Mouse (Mus musculus): ENCODE measurements around the gene Fkbp6. TPM values are rescaled to one million over a fixed set of nuclear protein-coding genes. Genes with fewer than 3 reads are reported as not detected.
A peak's percentile ranks its signal among the peaks of the same experiment; 100 is the strongest.
"Not testable (repeated sequence)": the region's sequence is repeated elsewhere in the genome, so short reads cannot be mapped to it uniquely, and the experiment has no call there.

The Fkbp6 gene
- polyA plus RNA-seq, 1 experiment from 2014 or later, result not detected

DNA sequence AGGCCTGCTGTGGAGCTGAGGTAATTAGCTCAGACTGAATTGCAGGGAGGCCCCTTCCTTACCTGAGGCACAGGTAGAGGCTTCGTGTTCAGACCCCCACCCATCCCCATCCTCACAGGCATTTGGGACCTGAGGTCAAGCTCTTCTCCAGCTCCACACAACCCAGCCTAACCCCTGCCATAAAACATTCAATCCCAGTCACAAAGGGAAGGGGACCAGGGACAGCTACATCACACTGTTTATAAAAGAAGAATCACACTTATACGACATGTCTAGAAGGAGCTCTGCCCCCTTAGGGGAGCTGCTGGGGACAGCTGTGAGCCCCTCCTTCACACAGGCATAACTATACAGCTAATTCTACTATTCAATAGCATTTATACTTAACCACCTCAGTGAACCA is 26.5 kb upstream of the Fkbp6 start:
- Histone ChIP-seq H3K36me3 (ENCODE audit: control insufficient read depth, insufficient read depth, low read length) (peaks cover 30% of the 10 kb centered on the region), H3K27me3 (ENCODE audit: control insufficient read depth, insufficient read depth, low read length) (no peaks in the 10 kb centered on the region), H3K27ac (ENCODE audit: low read depth, low read length) (no peak overlapping the region), H3K4me3 (ENCODE audit: low read depth, low read length) (no peak overlapping the region), H3K4me1 (ENCODE audit: control insufficient read depth, insufficient read depth, low read length) (no peaks in the 10 kb centered on the region), H3K9ac (ENCODE audit: low read length) (no peak overlapping the region), H3K4me2 (ENCODE audit: low read depth) (no peak overlapping the region), H3K9me3 (ENCODE audit: control insufficient read depth, low read length) (no peaks in the 10 kb centered on the region)
- WGBS, result 66% methylated on average over 2 of the region's 2 CpGs
- no peak for ATAC-seq (ENCODE audit: insufficient read depth, low FRiP score, low TSS enrichment)
- DNase-seq (ENCODE audit: low spot score), result no peak

- no peaks in the 10 kb centered on the region for H3K27me3 ChIP-seq (ENCODE audit: control insufficient read depth, insufficient read depth, low read length)
- H3K4me3 ChIP-seq (ENCODE audit: low read depth, low read length), result no peak overlapping the region
- no peak overlapping the region for H3K4me2 ChIP-seq (ENCODE audit: low read depth)
- ATAC-seq (ENCODE audit: insufficient read depth, low FRiP score, low TSS enrichment) (no peak), DNase-seq (ENCODE audit: low spot score) (no peak)
- no peak overlapping the region for H3K9ac ChIP-seq (ENCODE audit: low read length)
- WGBS, result 91% methylated on average over 8 of the region's 8 CpGs
- H3K36me3 ChIP-seq (ENCODE audit: control insufficient read depth, insufficient read depth, low read length), result peaks cover 23% of the 10 kb centered on the region
- no peaks in the 10 kb centered on the region for H3K9me3 ChIP-seq (ENCODE audit: control insufficient read depth, low read length)
- no peak overlapping the region for H3K27ac ChIP-seq (ENCODE audit: low read depth, low read length)
- peaks cover 4% of the 10 kb centered on the region; the same call in 1 of the 2 replicates for H3K4me1 ChIP-seq (ENCODE audit: control insufficient read depth, insufficient read depth, low read length)
Observed at GRCm38 (mm10) chr5:135375167-135375566, 25.3 kb upstream of the Fkbp6 start.

- Histone ChIP-seq H3K4me3 (ENCODE audit: low read depth, low read length) (no peak overlapping the region), H3K27ac (ENCODE audit: low read depth, low read length) (no peak overlapping the region), H3K4me2 (ENCODE audit: low read depth) (no peak overlapping the region), H3K9ac (ENCODE audit: low read length) (no peak overlapping the region), H3K4me1 (ENCODE audit: control insufficient read depth, insufficient read depth, low read length) (peaks cover 6% of the 10 kb centered on the region; the same call in 1 of the 2 replicates), H3K9me3 (ENCODE audit: control insufficient read depth, low read length) (no peaks in the 10 kb centered on the region), H3K36me3 (ENCODE audit: control insufficient read depth, insufficient read depth, low read length) (peaks cover 19% of the 10 kb centered on the region), H3K27me3 (ENCODE audit: control insufficient read depth, insufficient read depth, low read length) (no peaks in the 10 kb centered on the region)
- DNase-seq (ENCODE audit: low spot score) (no peak), ATAC-seq (ENCODE audit: insufficient read depth, low FRiP score, low TSS enrichment) (no peak)
- 95% methylated on average over 5 of the region's 5 CpGs for WGBS
Observed at GRCm38 (mm10) chr5:135373601-135374000, 23.8 kb upstream of the Fkbp6 start.

DNA sequence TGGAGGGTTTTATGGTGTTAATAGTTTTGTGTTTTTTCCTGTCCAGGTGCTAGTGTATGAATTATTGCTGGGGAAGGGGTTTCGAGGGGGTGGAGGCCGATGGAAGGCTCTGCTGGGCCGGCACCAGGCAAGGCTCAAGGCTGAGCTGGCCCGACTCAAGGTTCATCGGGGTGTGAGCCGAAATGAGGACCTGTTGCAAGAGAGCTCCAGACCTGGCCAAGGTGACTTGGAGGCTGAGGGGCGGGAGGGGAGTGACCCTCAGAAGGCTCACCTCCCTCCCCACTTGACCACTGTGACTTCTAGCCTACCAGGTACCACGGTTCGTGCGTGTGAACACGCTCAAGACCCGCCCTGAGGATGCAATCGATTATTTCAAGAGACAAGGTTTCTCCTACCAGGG is 21.4 kb upstream of the Fkbp6 start:
- no peak overlapping the region for H3K27ac ChIP-seq (ENCODE audit: low read depth, low read length)
- H3K36me3 ChIP-seq (ENCODE audit: control insufficient read depth, insufficient read depth, low read length), result peaks cover 15% of the 10 kb centered on the region
- peaks cover 6% of the 10 kb centered on the region; the same call in 1 of the 2 replicates for H3K4me1 ChIP-seq (ENCODE audit: control insufficient read depth, insufficient read depth, low read length)
- no peaks in the 10 kb centered on the region for H3K27me3 ChIP-seq (ENCODE audit: control insufficient read depth, insufficient read depth, low read length)
- DNase-seq (ENCODE audit: low spot score), result no peak
- no peak for ATAC-seq (ENCODE audit: insufficient read depth, low FRiP score, low TSS enrichment)
- H3K9ac ChIP-seq (ENCODE audit: low read length), result no peak overlapping the region
- WGBS, result 97% methylated on average over 13 of the region's 13 CpGs
- H3K4me3 ChIP-seq (ENCODE audit: low read depth, low read length), result no peak overlapping the region
- H3K9me3 ChIP-seq (ENCODE audit: control insufficient read depth, low read length), result no peaks in the 10 kb centered on the region
- no peak overlapping the region for H3K4me2 ChIP-seq (ENCODE audit: low read depth)

- Histone ChIP-seq H3K4me3 (ENCODE audit: low read depth, low read length) (peak within 1 kb of the TSS; percentile 85), H3K4me2 (ENCODE audit: low read depth) (peak within 1 kb of the TSS; percentile 89), H3K27ac (ENCODE audit: low read depth, low read length) (peak within 1 kb of the TSS; percentile 63; the same call in 1 of the 2 replicates), H3K9ac (ENCODE audit: low read length) (peak within 1 kb of the TSS; percentile 77), H3K36me3 (ENCODE audit: control insufficient read depth, insufficient read depth, low read length) (peaks cover 7% of the 10 kb centered on the region), H3K27me3 (ENCODE audit: control insufficient read depth, insufficient read depth, low read length) (no peaks in the 10 kb centered on the region), H3K4me1 (ENCODE audit: control insufficient read depth, insufficient read depth, low read length) (peaks cover 6% of the 10 kb centered on the region; the same call in 1 of the 2 replicates), H3K9me3 (ENCODE audit: control insufficient read depth, low read length) (no peaks in the 10 kb centered on the region)
- WGBS, result under 1% methylated on average over 62 of the region's 64 CpGs
- DNase-seq (ENCODE audit: low spot score), result peak; percentile 98
- peak; percentile 67; the same call in 1 of the 2 replicates for ATAC-seq (ENCODE audit: insufficient read depth, low FRiP score, low TSS enrichment)
Observed at GRCm38 (mm10) chr5:135369787-135370654, 20.2 kb upstream of the Fkbp6 start, which contains the start of gene Nsun5. Gene Nsun5 (plus strand): TSS chr5:135369953.

DNA sequence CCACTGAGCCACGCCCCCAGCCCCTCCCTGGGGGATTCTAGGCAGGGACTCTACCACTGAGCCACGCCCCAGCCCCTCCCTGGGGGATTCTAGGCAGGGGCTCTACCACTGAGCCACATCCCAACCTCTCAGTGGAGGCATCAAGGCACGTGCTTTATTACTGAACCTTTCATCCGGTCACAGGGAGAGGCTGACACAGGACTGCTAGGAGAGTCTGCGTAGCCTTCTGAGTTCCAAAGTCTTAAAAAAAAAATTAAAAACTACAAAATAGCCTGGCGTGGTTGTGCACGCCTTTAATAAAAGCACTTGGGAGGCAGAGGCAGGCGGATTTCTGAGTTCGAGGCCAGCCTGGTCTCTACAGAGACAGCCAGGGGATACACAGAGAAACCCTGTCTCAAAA is 19.4 kb upstream of the Fkbp6 start:
- H3K36me3 ChIP-seq (ENCODE audit: control insufficient read depth, insufficient read depth, low read length); H3K4me1 ChIP-seq (ENCODE audit: control insufficient read depth, insufficient read depth, low read length); DNase-seq (ENCODE audit: low spot score); H3K9me3 ChIP-seq (ENCODE audit: control insufficient read depth, low read length); ATAC-seq (ENCODE audit: insufficient read depth, low FRiP score, low TSS enrichment); H3K27me3 ChIP-seq (ENCODE audit: control insufficient read depth, insufficient read depth, low read length): not testable (repeated sequence)
- peak overlapping the region; percentile 63; the same call in 1 of the 2 replicates for H3K27ac ChIP-seq (ENCODE audit: low read depth, low read length)
- WGBS, result 60% methylated on average over 9 of the region's 9 CpGs
- peak overlapping the region; percentile 85 for H3K4me3 ChIP-seq (ENCODE audit: low read depth, low read length)
- H3K9ac ChIP-seq (ENCODE audit: low read length), result peak overlapping the region; percentile 77
- H3K4me2 ChIP-seq (ENCODE audit: low read depth), result peak overlapping the region; percentile 89

DNA sequence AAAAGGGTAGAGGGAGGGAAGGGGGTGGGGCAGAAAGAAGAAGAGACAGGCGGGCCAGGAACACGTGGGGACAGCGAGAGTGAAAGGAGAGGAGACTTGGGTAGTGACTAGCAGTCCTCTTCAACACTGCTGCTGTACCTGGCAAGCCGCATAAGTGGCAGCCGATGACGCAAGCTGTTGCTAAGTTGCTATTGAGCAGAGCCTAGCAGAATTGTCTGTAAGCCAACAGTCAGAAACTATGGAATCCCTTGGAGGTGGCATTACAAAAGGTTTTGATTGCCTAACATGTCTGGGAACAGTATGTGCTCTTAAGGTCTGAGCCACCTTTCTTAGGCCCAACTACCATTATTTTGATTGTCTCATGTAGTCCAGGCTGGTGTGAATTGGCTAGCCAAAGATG is 18.5 kb upstream of the Fkbp6 start:
- H3K4me3 ChIP-seq (ENCODE audit: low read depth, low read length), result no peak overlapping the region
- no peak overlapping the region for H3K27ac ChIP-seq (ENCODE audit: low read depth, low read length)
- WGBS, result 83% methylated on average over 6 of the region's 6 CpGs
- H3K27me3 ChIP-seq (ENCODE audit: control insufficient read depth, insufficient read depth, low read length), result no peaks in the 10 kb centered on the region
- DNase-seq (ENCODE audit: low spot score), result no peak
- no peaks in the 10 kb centered on the region for H3K9me3 ChIP-seq (ENCODE audit: control insufficient read depth, low read length)
- H3K9ac ChIP-seq (ENCODE audit: low read length), result no peak overlapping the region
- peaks cover under 1% of the 10 kb centered on the region for H3K36me3 ChIP-seq (ENCODE audit: control insufficient read depth, insufficient read depth, low read length)
- H3K4me1 ChIP-seq (ENCODE audit: control insufficient read depth, insufficient read depth, low read length), result peaks cover 6% of the 10 kb centered on the region; the same call in 1 of the 2 replicates
- no peak for ATAC-seq (ENCODE audit: insufficient read depth, low FRiP score, low TSS enrichment)
- no peak overlapping the region for H3K4me2 ChIP-seq (ENCODE audit: low read depth)

- Histone ChIP-seq H3K36me3 (ENCODE audit: control insufficient read depth, insufficient read depth, low read length) (no peaks in the 10 kb centered on the region; the same call in 1 of the 2 replicates), H3K4me2 (ENCODE audit: low read depth) (no peak overlapping the region), H3K9ac (ENCODE audit: low read length) (no peak overlapping the region), H3K27me3 (ENCODE audit: control insufficient read depth, insufficient read depth, low read length) (no peaks in the 10 kb centered on the region), H3K4me3 (ENCODE audit: low read depth, low read length) (no peak overlapping the region), H3K9me3 (ENCODE audit: control insufficient read depth, low read length) (no peaks in the 10 kb centered on the region), H3K4me1 (ENCODE audit: control insufficient read depth, insufficient read depth, low read length) (peaks cover 6% of the 10 kb centered on the region; the same call in 1 of the 2 replicates), H3K27ac (ENCODE audit: low read depth, low read length) (no peak overlapping the region)
- no peak for DNase-seq (ENCODE audit: low spot score)
- no peak for ATAC-seq (ENCODE audit: insufficient read depth, low FRiP score, low TSS enrichment)
- WGBS, result 53% methylated on average over 6 of the region's 6 CpGs
Observed at GRCm38 (mm10) chr5:135367841-135368240, 18.0 kb upstream of the Fkbp6 start.

DNA sequence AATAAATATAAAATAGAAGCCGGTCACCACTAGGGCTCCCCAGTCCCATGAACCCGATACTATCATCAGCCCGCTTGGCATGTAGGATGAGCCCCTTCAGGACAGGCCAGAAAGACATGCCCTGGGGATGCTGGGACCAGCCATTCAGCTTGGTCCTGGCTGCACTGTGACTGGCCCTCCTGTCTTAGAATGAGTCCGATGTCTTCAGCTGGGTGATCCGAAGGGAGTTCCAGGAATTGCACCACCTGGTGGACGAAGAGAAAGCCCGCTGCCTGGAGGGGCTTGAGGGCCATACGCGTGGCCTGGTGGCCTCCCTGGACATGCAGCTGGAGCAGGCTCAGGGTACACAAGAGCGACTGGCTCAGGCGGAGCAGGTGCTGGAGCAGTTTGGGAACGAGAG is 13.7 kb upstream of the Fkbp6 start:
- Histone ChIP-seq H3K4me3 (ENCODE audit: low read depth, low read length) (no peak overlapping the region), H3K36me3 (ENCODE audit: control insufficient read depth, insufficient read depth, low read length) (no peaks in the 10 kb centered on the region), H3K9ac (ENCODE audit: low read length) (no peak overlapping the region), H3K27me3 (ENCODE audit: control insufficient read depth, insufficient read depth, low read length) (no peaks in the 10 kb centered on the region), H3K4me1 (ENCODE audit: control insufficient read depth, insufficient read depth, low read length) (no peaks in the 10 kb centered on the region), H3K27ac (ENCODE audit: low read depth, low read length) (no peak overlapping the region), H3K9me3 (ENCODE audit: control insufficient read depth, low read length) (no peaks in the 10 kb centered on the region), H3K4me2 (ENCODE audit: low read depth) (no peak overlapping the region)
- DNase-seq (ENCODE audit: low spot score) (peak; percentile 66), ATAC-seq (ENCODE audit: insufficient read depth, low FRiP score, low TSS enrichment) (no peak)
- 32% methylated on average over 12 of the region's 12 CpGs for WGBS

Measured in neural tube, embryonic 11.5 days (tissue).